Mouse (Mus musculus): ENCODE results near the gene Scfd2. TPM values are rescaled to one million over a fixed set of nuclear protein-coding genes. Genes with fewer than 3 reads are reported as not detected.

The Scfd2 gene
- polyA plus RNA-seq, 1 experiment from 2014 or later: 25.8 TPM

DNA sequence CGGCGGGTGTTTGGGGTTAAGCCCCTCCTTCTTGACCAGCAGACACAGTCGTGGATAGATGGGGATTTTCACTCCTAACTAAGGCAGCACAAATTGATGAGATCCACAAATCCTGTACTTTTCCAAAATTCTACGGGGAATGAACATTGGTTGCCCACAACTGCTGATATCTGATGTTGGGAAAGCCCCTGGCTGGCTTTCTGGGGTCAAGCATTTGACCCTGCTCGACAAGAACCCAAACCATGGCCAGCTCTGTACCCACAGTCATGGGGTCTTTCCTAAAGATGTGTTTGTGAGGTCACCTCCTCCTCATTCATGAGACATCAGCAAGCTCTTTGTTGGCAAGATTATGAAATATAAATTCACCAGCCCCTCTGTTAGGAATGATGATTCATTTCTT lies 230.6 kb downstream of the Scfd2 start:
- ATAC-seq (ENCODE audit: insufficient read depth, low FRiP score): no peak
- H3K9ac ChIP-seq (ENCODE audit: low read length): no peak overlapping the region
- H3K36me3 ChIP-seq (ENCODE audit: control insufficient read depth, insufficient read depth, low read length): no peaks in the 10 kb centered on the region
- H3K9me3 ChIP-seq (replicated peaks; ENCODE audit: control insufficient read depth, low read length): no peaks in the 10 kb centered on the region
- H3K27ac ChIP-seq (ENCODE audit: low read length): no peak overlapping the region
- no peaks in the 10 kb centered on the region for H3K27me3 ChIP-seq (ENCODE audit: control insufficient read depth, insufficient read depth, low read length)
- peaks cover 7% of the 10 kb centered on the region for H3K4me1 ChIP-seq (ENCODE audit: control insufficient read depth, insufficient read depth, low read length)
- H3K4me2 ChIP-seq (ENCODE audit: low read depth, low read length): no peak overlapping the region
- H3K4me3 ChIP-seq (replicated peaks; ENCODE audit: low read length): no peak overlapping the region
- WGBS: 51% methylated on average over 5 of the region's 5 CpGs

DNA sequence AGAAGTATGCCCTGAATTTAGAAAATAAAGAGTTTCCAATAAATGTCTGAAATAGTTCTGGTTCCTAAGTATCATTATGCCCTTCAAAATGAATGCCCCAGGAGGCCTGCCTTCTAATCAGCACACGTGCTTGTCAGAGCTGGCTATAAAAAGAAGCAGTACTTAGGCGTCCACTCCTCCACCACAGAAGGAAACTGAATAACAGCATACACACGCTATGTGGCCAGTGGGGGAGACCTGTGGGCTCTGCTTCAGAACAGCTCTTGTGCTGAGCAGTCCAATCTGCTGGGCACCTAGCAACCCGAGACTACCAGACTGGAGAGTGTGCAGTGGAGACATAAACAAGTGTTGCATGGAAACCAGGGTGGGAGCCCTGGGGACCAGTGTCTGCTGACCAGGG lies 231.4 kb downstream of the Scfd2 start:
- Histone ChIP-seq H3K4me3 (replicated peaks; ENCODE audit: low read length) (no peak overlapping the region), H3K9ac (ENCODE audit: low read length) (no peak overlapping the region), H3K4me2 (ENCODE audit: low read depth, low read length) (no peak overlapping the region), H3K36me3 (ENCODE audit: control insufficient read depth, insufficient read depth, low read length) (no peaks in the 10 kb centered on the region), H3K27ac (ENCODE audit: low read length) (no peak overlapping the region), H3K4me1 (ENCODE audit: control insufficient read depth, insufficient read depth, low read length) (peaks cover 5% of the 10 kb centered on the region; the same call in 1 of the 2 replicates), H3K27me3 (ENCODE audit: control insufficient read depth, insufficient read depth, low read length) (no peaks in the 10 kb centered on the region), H3K9me3 (replicated peaks; ENCODE audit: control insufficient read depth, low read length) (no peaks in the 10 kb centered on the region)
- 53% methylated on average over 4 of the region's 4 CpGs for WGBS
- ATAC-seq (ENCODE audit: insufficient read depth, low FRiP score): no peak

DNA sequence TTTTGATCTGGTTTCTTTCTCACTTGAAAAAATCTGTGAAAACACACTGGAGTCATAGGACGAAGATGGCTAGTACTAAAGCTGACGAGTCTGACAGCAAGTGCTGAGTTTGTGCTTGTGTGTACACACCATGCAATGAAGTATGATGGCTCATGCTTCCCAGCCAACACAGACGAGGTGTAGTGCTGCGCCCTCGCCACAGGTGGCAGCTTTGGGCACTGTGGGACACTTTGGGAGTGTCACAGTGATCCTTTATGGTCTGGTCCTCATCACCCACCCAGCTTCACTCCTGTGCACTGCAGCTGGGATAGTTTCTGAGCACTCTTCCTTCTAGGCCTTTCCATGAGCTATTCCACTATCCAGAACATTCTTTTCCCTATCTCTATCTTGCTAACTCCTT lies 234.4 kb downstream of the Scfd2 start:
- Histone ChIP-seq H3K9me3 (replicated peaks; ENCODE audit: control insufficient read depth, low read length) (no peaks in the 10 kb centered on the region), H3K9ac (ENCODE audit: low read length) (no peak overlapping the region), H3K4me3 (replicated peaks; ENCODE audit: low read length) (no peak overlapping the region), H3K4me1 (ENCODE audit: control insufficient read depth, insufficient read depth, low read length) (peaks cover 5% of the 10 kb centered on the region; the same call in 1 of the 2 replicates), H3K27me3 (ENCODE audit: control insufficient read depth, insufficient read depth, low read length) (no peaks in the 10 kb centered on the region), H3K4me2 (ENCODE audit: low read depth, low read length) (no peak overlapping the region), H3K27ac (ENCODE audit: low read length) (no peak overlapping the region), H3K36me3 (ENCODE audit: control insufficient read depth, insufficient read depth, low read length) (no peaks in the 10 kb centered on the region)
- no peak for ATAC-seq (ENCODE audit: insufficient read depth, low FRiP score)
- WGBS: 85% methylated on average over 5 of the region's 5 CpGs

DNA sequence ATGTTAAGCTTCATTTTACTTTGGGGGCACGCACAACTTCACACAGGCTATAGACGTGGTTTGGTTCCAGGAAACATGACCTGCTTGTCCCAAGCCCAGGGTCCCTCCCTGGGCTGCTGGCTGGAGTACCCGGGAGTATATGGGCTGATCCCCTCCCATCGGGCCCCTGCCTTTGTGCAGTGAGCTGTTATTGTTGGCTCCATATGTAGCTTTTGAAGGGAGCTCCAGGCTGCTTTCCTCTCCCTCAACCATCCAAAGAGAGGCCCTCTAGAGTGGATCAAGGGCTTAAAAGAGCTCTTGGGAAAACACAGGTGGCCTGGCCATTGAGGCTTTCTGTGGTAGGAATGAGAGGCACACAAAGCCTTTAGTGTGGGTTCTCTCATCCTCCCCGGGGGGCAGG lies 235.5 kb downstream of the Scfd2 start:
- peak overlapping the region; percentile 3; the same call in 1 of the 2 replicates for H3K27ac ChIP-seq (ENCODE audit: low read length)
- 64% methylated on average over 5 of the region's 5 CpGs for WGBS
- no peak overlapping the region for H3K9ac ChIP-seq (ENCODE audit: low read length)
- H3K4me1 ChIP-seq (ENCODE audit: control insufficient read depth, insufficient read depth, low read length): peaks cover 5% of the 10 kb centered on the region; the same call in 1 of the 2 replicates
- H3K4me2 ChIP-seq (ENCODE audit: low read depth, low read length): no peak overlapping the region
- no peaks in the 10 kb centered on the region for H3K27me3 ChIP-seq (ENCODE audit: control insufficient read depth, insufficient read depth, low read length)
- no peak overlapping the region for H3K4me3 ChIP-seq (replicated peaks; ENCODE audit: low read length)
- H3K36me3 ChIP-seq (ENCODE audit: control insufficient read depth, insufficient read depth, low read length): no peaks in the 10 kb centered on the region
- H3K9me3 ChIP-seq (replicated peaks; ENCODE audit: control insufficient read depth, low read length): no peaks in the 10 kb centered on the region
- ATAC-seq (ENCODE audit: insufficient read depth, low FRiP score): peak; percentile 48; the same call in 1 of the 2 replicates

DNA sequence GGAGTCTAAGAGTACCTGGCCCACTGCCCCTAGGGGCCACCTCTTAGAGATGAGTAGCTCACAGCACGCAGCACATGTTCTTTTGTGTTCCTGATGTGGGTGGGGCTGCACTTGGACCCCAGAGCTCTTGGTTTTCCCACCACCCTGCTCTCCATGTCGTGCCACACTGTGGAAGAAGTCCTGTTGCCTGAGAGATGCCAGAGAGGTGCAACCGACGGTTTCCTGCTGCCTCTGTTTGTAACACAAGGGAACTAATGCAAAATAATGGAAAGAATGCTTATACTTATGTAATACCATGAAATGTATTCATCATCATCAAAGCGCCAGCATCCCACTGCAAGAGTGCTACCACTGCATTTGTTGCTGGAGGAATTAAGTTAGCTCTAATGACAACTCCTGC lies 238.0 kb downstream of the Scfd2 start:
- Histone ChIP-seq H3K27me3 (ENCODE audit: control insufficient read depth, insufficient read depth, low read length) (no peaks in the 10 kb centered on the region), H3K4me1 (ENCODE audit: control insufficient read depth, insufficient read depth, low read length) (peaks cover 5% of the 10 kb centered on the region; the same call in 1 of the 2 replicates), H3K9me3 (replicated peaks; ENCODE audit: control insufficient read depth, low read length) (no peaks in the 10 kb centered on the region), H3K4me2 (ENCODE audit: low read depth, low read length) (no peak overlapping the region), H3K4me3 (replicated peaks; ENCODE audit: low read length) (no peak overlapping the region), H3K36me3 (ENCODE audit: control insufficient read depth, insufficient read depth, low read length) (no peaks in the 10 kb centered on the region), H3K9ac (ENCODE audit: low read length) (no peak overlapping the region), H3K27ac (ENCODE audit: low read length) (no peak overlapping the region)
- no peak for ATAC-seq (ENCODE audit: insufficient read depth, low FRiP score)
- WGBS: 67% methylated on average over 5 of the region's 5 CpGs

DNA sequence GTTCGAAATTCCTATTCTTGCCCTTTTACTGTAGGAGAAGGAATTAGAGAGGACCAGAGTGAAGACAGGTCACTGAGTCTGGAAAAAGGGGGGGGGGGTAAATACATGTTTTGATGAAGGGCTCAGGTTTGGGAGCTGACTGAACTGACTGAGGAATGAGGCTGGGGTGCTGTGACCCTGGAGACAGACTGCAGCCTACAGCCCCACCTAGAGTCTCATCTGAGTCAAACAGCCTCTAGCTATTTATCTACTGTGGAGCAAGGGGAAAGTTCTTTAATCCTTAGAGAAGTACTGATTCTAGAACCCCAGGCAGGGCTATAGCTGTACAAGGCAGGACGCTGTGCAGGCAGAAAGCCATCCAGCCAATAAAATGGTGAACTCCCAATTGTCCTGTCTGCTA lies 239.5 kb downstream of the Scfd2 start:
- no peak for ATAC-seq (ENCODE audit: insufficient read depth, low FRiP score)
- Histone ChIP-seq H3K4me2 (ENCODE audit: low read depth, low read length) (no peak overlapping the region), H3K27me3 (ENCODE audit: control insufficient read depth, insufficient read depth, low read length) (no peaks in the 10 kb centered on the region), H3K4me3 (replicated peaks; ENCODE audit: low read length) (no peak overlapping the region), H3K27ac (ENCODE audit: low read length) (no peak overlapping the region), H3K9ac (ENCODE audit: low read length) (no peak overlapping the region), H3K9me3 (replicated peaks; ENCODE audit: control insufficient read depth, low read length) (no peaks in the 10 kb centered on the region), H3K4me1 (ENCODE audit: control insufficient read depth, insufficient read depth, low read length) (peaks cover 5% of the 10 kb centered on the region; the same call in 1 of the 2 replicates), H3K36me3 (ENCODE audit: control insufficient read depth, insufficient read depth, low read length) (no peaks in the 10 kb centered on the region)
- 74% methylated on average over 2 of the region's 2 CpGs for WGBS

DNA sequence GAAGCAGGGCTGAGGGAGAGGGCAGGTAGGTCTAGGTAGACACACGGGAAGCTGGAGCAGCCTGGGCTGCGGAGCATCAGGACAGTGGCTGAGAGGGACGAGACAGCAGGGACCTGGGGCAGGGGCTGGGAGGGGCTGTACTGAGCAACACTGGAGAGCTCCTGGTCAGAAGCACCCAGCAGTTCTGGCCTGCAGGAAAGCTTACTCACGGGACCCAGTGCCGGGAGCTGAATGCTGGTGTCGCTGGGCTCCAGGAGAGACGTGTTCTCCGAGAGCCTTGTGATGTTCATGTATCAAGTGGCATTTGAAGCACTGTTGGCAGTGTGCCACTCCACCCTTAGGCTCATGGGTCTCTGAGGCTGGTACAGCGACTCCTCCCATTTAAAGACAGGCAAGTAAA lies 240.0 kb downstream of the Scfd2 start:
- no peaks in the 10 kb centered on the region for H3K9me3 ChIP-seq (replicated peaks; ENCODE audit: control insufficient read depth, low read length)
- no peak overlapping the region for H3K4me3 ChIP-seq (replicated peaks; ENCODE audit: low read length)
- peaks cover 5% of the 10 kb centered on the region; the same call in 1 of the 2 replicates for H3K4me1 ChIP-seq (ENCODE audit: control insufficient read depth, insufficient read depth, low read length)
- H3K36me3 ChIP-seq (ENCODE audit: control insufficient read depth, insufficient read depth, low read length): no peaks in the 10 kb centered on the region
- H3K4me2 ChIP-seq (ENCODE audit: low read depth, low read length): no peak overlapping the region
- 76% methylated on average over 9 of the region's 9 CpGs for WGBS
- ATAC-seq (ENCODE audit: insufficient read depth, low FRiP score): no peak
- no peak overlapping the region for H3K27ac ChIP-seq (ENCODE audit: low read length)
- no peak overlapping the region for H3K9ac ChIP-seq (ENCODE audit: low read length)
- no peaks in the 10 kb centered on the region for H3K27me3 ChIP-seq (ENCODE audit: control insufficient read depth, insufficient read depth, low read length)

DNA sequence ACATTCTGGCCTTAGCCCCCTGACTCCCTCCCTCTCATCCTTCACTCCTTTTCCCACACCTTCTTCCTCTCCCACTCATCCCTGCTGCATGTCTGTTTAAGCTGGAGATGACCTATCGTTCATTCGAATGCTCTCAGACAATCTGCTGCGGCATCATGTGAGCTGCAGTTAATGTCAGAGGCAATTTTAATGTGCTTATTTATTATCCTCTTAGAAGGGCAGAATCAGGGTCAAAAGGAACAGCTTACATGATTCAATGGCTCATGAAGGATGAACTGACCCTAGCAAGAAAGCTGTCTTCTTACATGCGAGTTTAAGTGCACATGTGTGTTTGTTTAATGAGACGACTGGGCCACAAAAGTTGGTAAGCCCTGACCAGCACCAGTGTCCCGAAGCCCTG lies 241.6 kb downstream of the Scfd2 start:
- Histone ChIP-seq H3K4me3 (replicated peaks; ENCODE audit: low read length) (no peak overlapping the region), H3K36me3 (ENCODE audit: control insufficient read depth, insufficient read depth, low read length) (no peaks in the 10 kb centered on the region), H3K4me1 (ENCODE audit: control insufficient read depth, insufficient read depth, low read length) (peaks cover 5% of the 10 kb centered on the region; the same call in 1 of the 2 replicates), H3K9me3 (replicated peaks; ENCODE audit: control insufficient read depth, low read length) (no peaks in the 10 kb centered on the region), H3K4me2 (ENCODE audit: low read depth, low read length) (no peak overlapping the region), H3K27ac (ENCODE audit: low read length) (no peak overlapping the region), H3K27me3 (ENCODE audit: control insufficient read depth, insufficient read depth, low read length) (no peaks in the 10 kb centered on the region), H3K9ac (ENCODE audit: low read length) (no peak overlapping the region)
- WGBS: 70% methylated on average over 6 of the region's 6 CpGs
- ATAC-seq (ENCODE audit: insufficient read depth, low FRiP score): no peak

DNA sequence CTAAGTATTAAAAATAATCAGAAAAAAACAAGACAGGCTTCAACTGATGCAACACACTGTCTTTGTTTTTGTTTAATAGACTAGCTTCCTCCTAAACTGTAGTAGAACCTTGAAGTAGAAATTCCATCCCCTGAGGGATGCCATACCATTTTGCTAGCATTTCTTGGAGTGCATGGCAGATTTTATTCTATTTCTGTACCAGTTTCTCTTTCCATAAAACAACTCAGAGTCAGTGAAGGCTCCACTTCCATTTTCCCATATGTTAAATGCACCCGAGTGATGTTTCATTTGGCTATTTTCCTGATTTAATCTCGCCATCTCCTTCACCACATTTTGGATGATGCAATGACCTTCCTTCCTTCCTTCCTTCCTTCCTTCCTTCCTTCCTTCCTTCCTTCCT lies 243.4 kb downstream of the Scfd2 start:
- H3K9ac ChIP-seq (ENCODE audit: low read length): no peak overlapping the region
- no peak for ATAC-seq (ENCODE audit: insufficient read depth, low FRiP score)
- H3K36me3 ChIP-seq (ENCODE audit: control insufficient read depth, insufficient read depth, low read length): no peaks in the 10 kb centered on the region
- no peaks in the 10 kb centered on the region for H3K9me3 ChIP-seq (replicated peaks; ENCODE audit: control insufficient read depth, low read length)
- H3K4me1 ChIP-seq (ENCODE audit: control insufficient read depth, insufficient read depth, low read length): peaks cover 5% of the 10 kb centered on the region; the same call in 1 of the 2 replicates
- no peak overlapping the region for H3K4me2 ChIP-seq (ENCODE audit: low read depth, low read length)
- H3K27ac ChIP-seq (ENCODE audit: low read length): no peak overlapping the region
- no peaks in the 10 kb centered on the region for H3K27me3 ChIP-seq (ENCODE audit: control insufficient read depth, insufficient read depth, low read length)
- no peak overlapping the region for H3K4me3 ChIP-seq (replicated peaks; ENCODE audit: low read length)
- 83% methylated on average over 2 of the region's 2 CpGs for WGBS

DNA sequence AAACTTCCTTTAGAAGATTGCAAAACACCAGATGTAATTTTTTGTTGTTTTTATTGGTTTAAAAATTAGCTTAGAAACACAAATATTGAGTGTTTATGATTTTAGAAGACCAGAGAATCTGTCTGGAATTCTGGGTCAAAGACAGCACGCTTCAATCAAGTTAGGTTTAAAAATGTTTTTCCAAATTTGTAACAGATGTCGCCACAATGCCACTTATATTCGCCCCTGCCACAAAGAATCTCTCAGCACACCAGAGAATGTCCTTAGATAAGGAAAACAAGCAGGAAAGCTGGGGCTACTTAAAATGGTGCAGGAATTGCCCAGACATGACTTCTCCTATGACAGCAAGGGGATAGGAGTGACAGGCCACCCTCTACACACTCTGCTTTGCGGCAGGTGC lies 245.3 kb downstream of the Scfd2 start:
- no peak for ATAC-seq (ENCODE audit: insufficient read depth, low FRiP score)
- Histone ChIP-seq H3K9me3 (replicated peaks; ENCODE audit: control insufficient read depth, low read length) (no peaks in the 10 kb centered on the region), H3K4me2 (ENCODE audit: low read depth, low read length) (no peak overlapping the region), H3K4me1 (ENCODE audit: control insufficient read depth, insufficient read depth, low read length) (peaks cover 5% of the 10 kb centered on the region; the same call in 1 of the 2 replicates), H3K36me3 (ENCODE audit: control insufficient read depth, insufficient read depth, low read length) (no peaks in the 10 kb centered on the region), H3K4me3 (replicated peaks; ENCODE audit: low read length) (no peak overlapping the region), H3K27me3 (ENCODE audit: control insufficient read depth, insufficient read depth, low read length) (no peaks in the 10 kb centered on the region), H3K27ac (ENCODE audit: low read length) (no peak overlapping the region), H3K9ac (ENCODE audit: low read length) (no peak overlapping the region)
- 70% methylated on average over 4 of the region's 4 CpGs for WGBS
